Mouse (Mus musculus): Measurements from ENCODE around the gene Catip. TPM values are rescaled to one million over a fixed set of nuclear protein-coding genes. Genes with fewer than 3 reads are reported as not detected.
"Not testable (repeated sequence)": the region's sequence is repeated elsewhere in the genome, so short reads cannot be mapped to it uniquely, and the experiment has no call there.

Catip gene
- polyA plus RNA-seq, 1 experiment from 2014 or later, result 0.39 TPM

- peaks cover 23% of the 10 kb centered on the region for H3K36me3 ChIP-seq
- ATAC-seq (replicated peaks; ENCODE audit: insufficient number of reproducible peaks, insufficient read depth, low FRiP score, low read depth), result no peak
- peaks cover 56% of the 10 kb centered on the region for H3K4me1 ChIP-seq (replicated peaks)
- peak overlapping the region; percentile 100 for H3K27ac ChIP-seq
- H3K9ac ChIP-seq, result peak overlapping the region; percentile 99
- H3K4me2 ChIP-seq, result peak overlapping the region; percentile 95
- 52% methylated on average over 7 of the region's 7 CpGs for WGBS
- H3K9me3 ChIP-seq (replicated peaks), result no peaks in the 10 kb centered on the region
- H3K27me3 ChIP-seq, result no peaks in the 10 kb centered on the region
- peak overlapping the region; percentile 89 for H3K4me3 ChIP-seq
These were observed 31.1 kb downstream of the Catip start for GRCm38 (mm10) chr1:74393010-74393409.

DNA sequence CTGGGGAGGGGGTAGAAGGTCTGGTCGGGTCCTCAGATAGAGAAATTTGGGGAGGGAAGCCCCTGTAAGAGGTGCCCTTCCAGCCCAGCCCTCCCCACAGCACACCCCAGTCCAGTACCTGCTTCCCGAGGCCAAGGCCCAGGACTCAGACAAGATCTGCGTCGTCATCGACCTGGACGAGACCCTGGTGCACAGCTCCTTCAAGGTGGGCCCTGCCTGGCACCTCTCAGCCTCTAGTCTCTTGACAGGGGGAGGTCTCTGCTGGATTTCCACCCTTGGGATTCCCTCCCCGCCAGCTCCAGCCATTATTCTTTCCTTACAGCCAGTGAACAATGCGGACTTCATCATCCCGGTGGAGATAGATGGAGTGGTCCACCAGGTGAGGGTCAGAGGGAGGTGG, 31.8 kb downstream of the Catip start:
- Histone ChIP-seq H3K4me2 (peak overlapping the region; percentile 95), H3K36me3 (peaks cover 23% of the 10 kb centered on the region), H3K4me3 (peak overlapping the region; percentile 89; the same call in 1 of the 2 replicates), H3K9me3 (replicated peaks) (no peaks in the 10 kb centered on the region), H3K27ac (no peak overlapping the region), H3K9ac (0 out of 2 replicates have a peak overlapping the region, but pooled peaks have one; percentile 31), H3K27me3 (no peaks in the 10 kb centered on the region), H3K4me1 (replicated peaks) (peaks cover 50% of the 10 kb centered on the region)
- ATAC-seq (replicated peaks; ENCODE audit: insufficient number of reproducible peaks, insufficient read depth, low FRiP score, low read depth), result no peak
- 83% methylated on average over 9 of the region's 9 CpGs for WGBS

- no peaks in the 10 kb centered on the region for H3K27me3 ChIP-seq
- WGBS, result 84% methylated on average over 9 of the region's 9 CpGs
- H3K36me3 ChIP-seq, result peaks cover 23% of the 10 kb centered on the region
- H3K9ac ChIP-seq, result no peak overlapping the region
- no peak for ATAC-seq (replicated peaks; ENCODE audit: insufficient number of reproducible peaks, insufficient read depth, low FRiP score, low read depth)
- peaks cover 47% of the 10 kb centered on the region for H3K4me1 ChIP-seq (replicated peaks)
- no peak overlapping the region for H3K27ac ChIP-seq
- no peak overlapping the region for H3K4me2 ChIP-seq
- no peak overlapping the region for H3K4me3 ChIP-seq
- H3K9me3 ChIP-seq (replicated peaks), result no peaks in the 10 kb centered on the region
These were observed 32.4 kb downstream of the Catip start for GRCm38 (mm10) chr1:74394311-74394710.

GRCm38 (mm10) chr1:74394858-74395257, 33.0 kb downstream of the Catip start:
- no peak overlapping the region for H3K9ac ChIP-seq
- H3K27me3 ChIP-seq, result no peaks in the 10 kb centered on the region
- no peak overlapping the region for H3K4me2 ChIP-seq
- 0 out of 2 replicates have a peak overlapping the region, but pooled peaks have one; percentile 12 for H3K27ac ChIP-seq
- WGBS, result 90% methylated on average over 15 of the region's 15 CpGs
- H3K4me1 ChIP-seq (replicated peaks), result peaks cover 42% of the 10 kb centered on the region
- ATAC-seq (replicated peaks; ENCODE audit: insufficient number of reproducible peaks, insufficient read depth, low FRiP score, low read depth), result no peak
- peaks cover 23% of the 10 kb centered on the region for H3K36me3 ChIP-seq
- H3K9me3 ChIP-seq (replicated peaks), result no peaks in the 10 kb centered on the region
- no peak overlapping the region for H3K4me3 ChIP-seq

- ATAC-seq (replicated peaks; ENCODE audit: insufficient number of reproducible peaks, insufficient read depth, low FRiP score, low read depth), result no peak
- H3K4me2 ChIP-seq, result no peak overlapping the region
- H3K4me1 ChIP-seq (replicated peaks), result peaks cover 38% of the 10 kb centered on the region
- no peaks in the 10 kb centered on the region for H3K27me3 ChIP-seq
- H3K27ac ChIP-seq, result 0 out of 2 replicates have a peak overlapping the region, but pooled peaks have one; percentile 12
- no peaks in the 10 kb centered on the region for H3K9me3 ChIP-seq (replicated peaks)
- H3K9ac ChIP-seq, result no peak overlapping the region
- H3K36me3 ChIP-seq, result peaks cover 23% of the 10 kb centered on the region
- WGBS, result 81% methylated on average over 12 of the region's 13 CpGs
- no peak overlapping the region for H3K4me3 ChIP-seq
These were observed 33.4 kb downstream of the Catip start for GRCm38 (mm10) chr1:74395290-74395689.

- peak overlapping the region; percentile 90 for H3K4me2 ChIP-seq
- not testable (repeated sequence) for H3K9me3 ChIP-seq (replicated peaks); ATAC-seq (replicated peaks; ENCODE audit: insufficient number of reproducible peaks, insufficient read depth, low FRiP score, low read depth); H3K27me3 ChIP-seq
- H3K4me1 ChIP-seq (replicated peaks), result peaks cover 28% of the 10 kb centered on the region
- H3K27ac ChIP-seq, result peak overlapping the region; percentile 95
- peak overlapping the region; percentile 50 for H3K4me3 ChIP-seq
- peaks cover 23% of the 10 kb centered on the region for H3K36me3 ChIP-seq
- H3K9ac ChIP-seq, result peak overlapping the region; percentile 25; the same call in 1 of the 2 replicates
- WGBS, result 9% methylated on average over 12 of the region's 12 CpGs
These were observed 34.7 kb downstream of the Catip start for GRCm38 (mm10) chr1:74396456-74397222.

DNA sequence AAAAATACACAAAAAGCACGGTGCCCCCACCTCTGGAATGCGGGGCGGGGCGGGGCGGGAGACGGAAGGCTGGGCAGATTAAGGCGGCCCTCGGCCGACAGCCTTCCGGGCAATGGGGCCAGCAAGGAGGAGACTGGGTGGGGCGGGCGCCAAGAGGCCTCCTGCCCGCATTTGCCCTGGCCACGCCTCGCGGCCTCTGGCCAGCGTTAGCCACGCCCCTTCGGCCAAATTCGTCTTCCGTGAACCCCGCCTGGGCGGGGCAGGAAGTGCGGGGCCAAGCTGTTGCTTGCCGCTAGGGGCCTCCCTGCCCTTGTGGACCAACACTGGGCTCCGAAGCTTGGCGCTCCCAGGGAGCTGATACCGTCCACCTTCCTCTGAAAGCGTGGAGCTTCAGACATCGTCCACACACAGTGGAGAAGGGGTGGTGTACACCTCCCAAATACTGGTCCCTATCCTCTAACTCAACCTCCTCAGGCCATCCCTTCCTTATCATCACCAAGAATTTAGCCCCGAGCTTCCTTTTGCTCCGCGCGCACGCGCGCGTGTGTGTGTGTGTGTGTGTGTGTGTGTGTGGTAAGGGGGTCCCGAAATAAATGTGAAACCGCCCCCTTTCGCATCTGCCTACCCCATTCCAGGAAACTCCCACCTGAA, 35.5 kb downstream of the Catip start:
- H3K4me3 ChIP-seq, result peak overlapping the region; percentile 50
- H3K4me2 ChIP-seq, result peak overlapping the region; percentile 90
- H3K27me3 ChIP-seq, result no peaks in the 10 kb centered on the region
- peaks cover 28% of the 10 kb centered on the region for H3K4me1 ChIP-seq (replicated peaks)
- H3K9me3 ChIP-seq (replicated peaks), result no peaks in the 10 kb centered on the region
- WGBS, result under 1% methylated on average over 41 of the region's 41 CpGs
- peak overlapping the region; percentile 95 for H3K27ac ChIP-seq
- peaks cover 23% of the 10 kb centered on the region for H3K36me3 ChIP-seq
- ATAC-seq (replicated peaks; ENCODE audit: insufficient number of reproducible peaks, insufficient read depth, low FRiP score, low read depth), result peak; percentile 93
- peak overlapping the region; percentile 63 for H3K9ac ChIP-seq

DNA sequence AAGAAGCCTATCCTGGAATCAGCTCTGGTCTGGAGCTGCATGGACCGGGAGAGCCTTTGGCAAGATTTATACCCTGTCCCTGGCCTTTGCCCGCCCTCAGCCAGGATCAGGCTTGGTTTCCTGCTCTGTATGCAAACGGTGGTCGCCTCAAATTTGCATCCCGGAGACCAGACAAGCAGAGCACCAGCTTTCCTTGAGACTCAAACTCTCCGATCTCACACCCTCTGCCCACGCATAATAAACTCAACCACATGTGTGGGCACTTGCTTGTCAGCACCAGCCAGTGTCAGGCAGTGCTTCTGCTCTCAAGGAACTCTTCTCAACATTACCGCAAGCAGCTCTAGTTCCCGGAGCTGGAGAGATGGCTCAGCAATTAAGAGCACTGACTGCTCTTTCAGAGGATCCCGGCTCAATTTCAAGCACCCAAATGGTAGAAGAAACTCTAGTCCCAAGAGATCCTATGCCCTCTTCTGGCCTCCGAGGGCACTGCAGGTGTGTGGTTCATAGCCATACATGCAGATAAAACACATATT, 36.1 kb downstream of the Catip start:
- no peaks in the 10 kb centered on the region for H3K27me3 ChIP-seq
- H3K4me1 ChIP-seq (replicated peaks), result peaks cover 22% of the 10 kb centered on the region
- H3K9ac ChIP-seq, result peak overlapping the region; percentile 63
- peaks cover 23% of the 10 kb centered on the region for H3K36me3 ChIP-seq
- H3K9me3 ChIP-seq (replicated peaks), result no peaks in the 10 kb centered on the region
- ATAC-seq (replicated peaks; ENCODE audit: insufficient number of reproducible peaks, insufficient read depth, low FRiP score, low read depth), result peak; percentile 25
- H3K4me3 ChIP-seq, result peak overlapping the region; percentile 50
- 3% methylated on average over 11 of the region's 11 CpGs for WGBS
- H3K4me2 ChIP-seq, result peak overlapping the region; percentile 90
- H3K27ac ChIP-seq, result peak overlapping the region; percentile 95

GRCm38 (mm10) chr1:74400531-74400930, 38.6 kb downstream of the Catip start:
- Histone ChIP-seq H3K4me1 (replicated peaks) (peaks cover 11% of the 10 kb centered on the region), H3K27me3 (no peaks in the 10 kb centered on the region), H3K9ac (no peak overlapping the region), H3K4me2 (no peak overlapping the region), H3K4me3 (no peak overlapping the region), H3K9me3 (replicated peaks) (no peaks in the 10 kb centered on the region), H3K36me3 (no peaks in the 10 kb centered on the region), H3K27ac (no peak overlapping the region)
- WGBS, result 71% methylated on average over 3 of the region's 3 CpGs
- ATAC-seq (replicated peaks; ENCODE audit: insufficient number of reproducible peaks, insufficient read depth, low FRiP score, low read depth), result no peak

- Histone ChIP-seq H3K4me3 (no peak overlapping the region), H3K9me3 (replicated peaks) (no peaks in the 10 kb centered on the region), H3K4me2 (0 out of 2 replicates have a peak overlapping the region, but pooled peaks have one; percentile 18), H3K27me3 (no peaks in the 10 kb centered on the region), H3K36me3 (no peaks in the 10 kb centered on the region), H3K4me1 (replicated peaks) (peaks cover 11% of the 10 kb centered on the region), H3K9ac (no peak overlapping the region), H3K27ac (no peak overlapping the region)
- ATAC-seq (replicated peaks; ENCODE audit: insufficient number of reproducible peaks, insufficient read depth, low FRiP score, low read depth), result no peak
- WGBS, result 44% methylated on average over 16 of the region's 16 CpGs
These were observed 39.3 kb downstream of the Catip start for GRCm38 (mm10) chr1:74401015-74401702.

DNA sequence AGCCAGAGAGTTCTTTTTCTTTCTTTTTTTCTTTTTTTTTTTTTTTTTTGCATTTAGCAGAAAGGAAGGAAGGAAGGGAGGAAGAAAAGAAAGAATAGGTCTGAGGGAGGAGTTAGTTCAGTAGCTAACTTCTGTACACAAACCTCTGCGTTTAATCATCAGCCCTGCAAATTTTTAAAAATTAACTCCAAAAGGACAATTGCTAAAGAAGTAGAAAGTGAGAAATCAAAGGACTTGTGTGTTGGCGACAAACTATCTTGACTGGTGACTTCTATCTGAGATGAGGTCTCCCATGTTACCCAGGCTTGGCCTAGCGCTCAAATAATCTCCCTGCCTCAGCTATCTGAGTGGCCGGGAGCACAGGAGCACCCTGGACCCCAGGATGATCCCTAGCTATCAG, 42.3 kb downstream of the Catip start:
- H3K9me3 ChIP-seq (replicated peaks), result no peaks in the 10 kb centered on the region
- H3K4me1 ChIP-seq (replicated peaks), result no peaks in the 10 kb centered on the region
- H3K27me3 ChIP-seq, result no peaks in the 10 kb centered on the region
- no peak overlapping the region for H3K27ac ChIP-seq
- no peak overlapping the region for H3K4me3 ChIP-seq
- ATAC-seq (replicated peaks; ENCODE audit: insufficient number of reproducible peaks, insufficient read depth, low FRiP score, low read depth), result no peak
- WGBS, result 75% methylated on average over 4 of the region's 4 CpGs
- H3K4me2 ChIP-seq, result no peak overlapping the region
- H3K9ac ChIP-seq, result no peak overlapping the region
- H3K36me3 ChIP-seq, result no peaks in the 10 kb centered on the region

Data from heart, embryonic 15.5 days (tissue).